Mouse (Mus musculus): ENCODE measurements around the gene Adamts17. TPM values are rescaled to one million over a fixed set of nuclear protein-coding genes. Genes with fewer than 3 reads are reported as not detected.

Gene Adamts17
- polyA plus RNA-seq, 1 experiment from 2014 or later = 1.6 TPM

DNA sequence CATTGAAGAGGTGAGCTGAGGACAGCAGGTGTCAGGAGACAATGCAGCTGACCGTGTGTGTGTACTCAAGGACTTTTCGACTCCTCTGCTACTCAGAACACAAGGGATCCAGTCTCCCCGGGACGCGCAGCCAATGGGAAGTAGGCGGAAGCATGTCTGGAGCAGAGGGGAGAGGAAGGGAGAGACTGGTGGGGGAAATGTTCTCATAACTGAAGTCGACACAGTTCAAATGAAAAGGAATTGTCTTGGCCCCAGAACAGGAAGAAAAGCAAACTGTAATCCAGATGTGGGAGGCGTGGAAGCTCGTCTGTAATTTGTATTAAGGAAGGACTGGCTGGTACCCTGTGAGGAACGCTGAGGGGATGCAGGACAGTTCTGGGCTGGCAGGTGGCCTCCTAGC lies 135.3 kb downstream of the Adamts17 start:
- Histone ChIP-seq H3K27me3 (replicated peaks; ENCODE audit: control insufficient read depth, insufficient read depth, low read length) (no peaks in the 10 kb centered on the region), H3K4me2 (replicated peaks; ENCODE audit: low read depth) (no peak overlapping the region)
- no peak for ATAC-seq

DNA sequence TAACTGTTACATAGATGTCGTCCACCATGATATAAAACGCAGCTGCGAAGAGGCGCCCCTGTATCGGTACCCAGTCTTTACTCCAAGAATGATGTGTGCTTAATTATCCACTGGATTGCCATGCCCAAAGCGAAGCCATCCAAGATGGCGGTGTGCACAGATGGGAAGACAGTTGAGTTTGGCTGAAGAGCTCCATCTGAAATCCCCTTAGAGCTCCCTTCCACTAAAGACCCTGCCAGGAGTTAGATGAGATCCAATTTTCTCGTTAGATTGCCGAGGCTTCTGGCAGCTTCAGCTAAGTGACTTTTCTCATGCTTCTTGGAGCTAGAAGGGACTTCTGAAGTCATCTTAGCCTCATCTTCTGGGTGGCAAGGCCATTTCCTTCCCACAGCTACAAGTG lies 136.8 kb downstream of the Adamts17 start:
- no peak for TF ChIP-seq CTCF (IDR thresholded peaks at IDR 0.05; ENCODE audit: low read depth)
- Histone ChIP-seq H3K9me3 (ENCODE audit: control insufficient read depth) (no peaks in the 10 kb centered on the region), H3K4me1 (replicated peaks; ENCODE audit: control insufficient read depth, insufficient read depth, low read length) (no peaks in the 10 kb centered on the region), H3K27me3 (replicated peaks; ENCODE audit: control insufficient read depth, insufficient read depth, low read length) (no peaks in the 10 kb centered on the region), H3K27ac (ENCODE audit: low read depth, low read length) (no peak overlapping the region), H3K9ac (ENCODE audit: low read depth, low read length) (no peak overlapping the region), H3K4me2 (replicated peaks; ENCODE audit: low read depth) (no peak overlapping the region), H3K36me3 (ENCODE audit: control insufficient read depth, insufficient read depth) (no peaks in the 10 kb centered on the region), H3K4me3 (ENCODE audit: low read depth, low read length) (no peak overlapping the region)
- 90% methylated on average over 9 of the region's 9 CpGs for WGBS
- no peak for ATAC-seq

More for the DNA sequence above, 135.3 kb downstream of the Adamts17 start:
- TF ChIP-seq CTCF (IDR thresholded peaks at IDR 0.05; ENCODE audit: low read depth) = no peak
- no peaks in the 10 kb centered on the region for H3K4me1 ChIP-seq (replicated peaks; ENCODE audit: control insufficient read depth, insufficient read depth, low read length)
- no peak overlapping the region for H3K27ac ChIP-seq (ENCODE audit: low read depth, low read length)
- 60% methylated on average over 10 of the region's 10 CpGs for WGBS
- no peak overlapping the region for H3K4me3 ChIP-seq (ENCODE audit: low read depth, low read length)
- no peaks in the 10 kb centered on the region for H3K9me3 ChIP-seq (ENCODE audit: control insufficient read depth)
- H3K9ac ChIP-seq (ENCODE audit: low read depth, low read length) = no peak overlapping the region
- no peaks in the 10 kb centered on the region for H3K36me3 ChIP-seq (ENCODE audit: control insufficient read depth, insufficient read depth)

DNA sequence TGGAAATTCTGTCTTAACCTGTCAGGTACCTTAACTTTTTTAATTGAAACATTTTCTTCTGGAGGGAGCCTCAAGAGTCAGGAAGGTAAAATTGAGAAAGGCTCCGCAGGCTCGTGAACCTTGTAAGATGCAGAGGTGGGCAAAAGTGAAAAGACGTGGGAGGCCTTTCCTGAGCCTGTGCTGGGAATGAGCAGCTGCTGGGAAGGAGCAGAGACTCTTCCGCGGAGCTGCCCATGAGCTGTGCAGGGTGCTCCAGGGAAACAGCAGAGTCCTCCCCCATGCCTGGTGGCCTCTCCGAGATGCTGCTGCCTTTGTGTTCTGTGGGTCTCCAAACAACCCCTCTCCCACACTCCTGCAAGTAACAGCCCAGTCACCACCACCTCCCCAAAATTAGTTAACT lies 142.1 kb downstream of the Adamts17 start:
- Histone ChIP-seq H3K36me3 (ENCODE audit: control insufficient read depth, insufficient read depth) (no peaks in the 10 kb centered on the region), H3K27ac (ENCODE audit: low read depth, low read length) (no peak overlapping the region), H3K9ac (ENCODE audit: low read depth, low read length) (no peak overlapping the region), H3K27me3 (replicated peaks; ENCODE audit: control insufficient read depth, insufficient read depth, low read length) (no peaks in the 10 kb centered on the region), H3K4me1 (replicated peaks; ENCODE audit: control insufficient read depth, insufficient read depth, low read length) (no peaks in the 10 kb centered on the region), H3K4me2 (replicated peaks; ENCODE audit: low read depth) (no peak overlapping the region), H3K9me3 (ENCODE audit: control insufficient read depth) (no peaks in the 10 kb centered on the region), H3K4me3 (ENCODE audit: low read depth, low read length) (no peak overlapping the region)
- no peak for TF ChIP-seq CTCF (IDR thresholded peaks at IDR 0.05; ENCODE audit: low read depth)
- 77% methylated on average over 6 of the region's 6 CpGs for WGBS
- no peak for ATAC-seq

DNA sequence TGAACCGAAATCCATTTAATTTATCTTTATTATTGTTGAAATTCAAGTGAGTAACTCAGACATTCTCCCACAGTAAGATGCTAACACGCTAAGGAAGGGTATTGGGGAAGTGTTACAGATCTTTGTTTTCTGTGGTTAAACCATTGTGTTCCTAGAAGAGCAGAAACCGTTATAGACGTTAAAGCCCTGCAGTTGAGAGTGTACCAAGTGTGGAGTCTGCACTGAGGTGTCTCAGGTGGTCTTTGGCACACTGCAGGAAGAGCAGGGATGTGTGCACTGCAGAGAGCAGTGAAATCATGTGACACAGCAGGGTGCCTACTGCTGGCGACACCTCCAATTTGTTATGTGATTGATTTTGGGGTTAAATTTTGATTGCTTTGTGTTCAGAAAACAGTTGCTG lies 142.5 kb downstream of the Adamts17 start:
- no peaks in the 10 kb centered on the region for H3K27me3 ChIP-seq (replicated peaks; ENCODE audit: control insufficient read depth, insufficient read depth, low read length)
- no peaks in the 10 kb centered on the region for H3K4me1 ChIP-seq (replicated peaks; ENCODE audit: control insufficient read depth, insufficient read depth, low read length)
- 80% methylated on average over 5 of the region's 5 CpGs for WGBS
- no peak for ATAC-seq
- H3K36me3 ChIP-seq (ENCODE audit: control insufficient read depth, insufficient read depth) = no peaks in the 10 kb centered on the region
- H3K4me2 ChIP-seq (replicated peaks; ENCODE audit: low read depth) = no peak overlapping the region
- no peak overlapping the region for H3K27ac ChIP-seq (ENCODE audit: low read depth, low read length)
- H3K4me3 ChIP-seq (ENCODE audit: low read depth, low read length) = no peak overlapping the region
- no peak overlapping the region for H3K9ac ChIP-seq (ENCODE audit: low read depth, low read length)
- no peaks in the 10 kb centered on the region for H3K9me3 ChIP-seq (ENCODE audit: control insufficient read depth)
- TF ChIP-seq CTCF (IDR thresholded peaks at IDR 0.05; ENCODE audit: low read depth) = no peak

DNA sequence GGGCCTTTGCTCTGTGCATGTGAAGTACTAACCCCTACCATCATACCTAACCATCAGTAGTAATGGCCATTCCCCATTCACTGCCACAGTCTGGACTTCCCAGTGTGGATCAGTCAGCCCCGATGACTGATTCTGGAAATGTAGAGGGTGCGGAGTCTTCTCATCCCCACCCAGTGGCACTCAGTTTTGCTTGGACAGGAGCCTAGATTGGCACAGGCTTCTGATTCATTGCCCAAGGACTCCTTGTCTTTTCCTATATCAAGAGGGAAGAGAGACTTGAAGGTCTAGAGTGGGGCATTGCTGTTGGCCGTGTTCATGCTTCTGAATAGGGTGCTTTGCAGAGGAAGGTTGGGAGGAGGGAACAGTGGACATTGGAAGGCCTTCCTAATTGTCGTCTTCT lies 148.1 kb downstream of the Adamts17 start:
- Histone ChIP-seq H3K9me3 (ENCODE audit: control insufficient read depth) (no peaks in the 10 kb centered on the region), H3K9ac (ENCODE audit: low read depth, low read length) (no peak overlapping the region), H3K27ac (ENCODE audit: low read depth, low read length) (no peak overlapping the region), H3K4me2 (replicated peaks; ENCODE audit: low read depth) (no peak overlapping the region), H3K4me3 (ENCODE audit: low read depth, low read length) (no peak overlapping the region), H3K27me3 (replicated peaks; ENCODE audit: control insufficient read depth, insufficient read depth, low read length) (no peaks in the 10 kb centered on the region), H3K4me1 (replicated peaks; ENCODE audit: control insufficient read depth, insufficient read depth, low read length) (no peaks in the 10 kb centered on the region), H3K36me3 (ENCODE audit: control insufficient read depth, insufficient read depth) (no peaks in the 10 kb centered on the region)
- no peak for ATAC-seq
- no peak for TF ChIP-seq CTCF (IDR thresholded peaks at IDR 0.05; ENCODE audit: low read depth)
- 96% methylated on average over 4 of the region's 4 CpGs for WGBS

DNA sequence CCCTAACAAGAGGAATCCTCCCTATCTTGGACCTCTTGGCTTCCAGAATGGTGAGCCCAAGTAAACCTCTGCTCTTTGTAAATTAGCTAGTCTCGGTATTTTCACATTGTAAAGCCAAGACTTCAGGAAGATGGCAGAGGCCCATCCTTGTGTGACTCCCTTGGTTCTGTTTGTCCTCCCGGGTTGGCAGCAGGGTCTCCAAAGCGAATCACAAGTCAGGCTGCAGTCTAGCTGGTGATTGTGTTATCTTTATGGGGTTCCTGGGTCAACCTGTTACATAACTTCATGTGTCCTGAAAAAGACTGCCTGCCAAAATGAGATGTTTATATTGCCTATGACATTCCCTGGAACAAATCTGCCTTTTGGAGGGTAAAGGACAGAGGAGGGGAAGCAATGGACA lies 148.9 kb downstream of the Adamts17 start:
- Histone ChIP-seq H3K36me3 (ENCODE audit: control insufficient read depth, insufficient read depth) (no peaks in the 10 kb centered on the region), H3K9ac (ENCODE audit: low read depth, low read length) (no peak overlapping the region), H3K4me3 (ENCODE audit: low read depth, low read length) (no peak overlapping the region), H3K9me3 (ENCODE audit: control insufficient read depth) (no peaks in the 10 kb centered on the region), H3K4me2 (replicated peaks; ENCODE audit: low read depth) (no peak overlapping the region), H3K4me1 (replicated peaks; ENCODE audit: control insufficient read depth, insufficient read depth, low read length) (no peaks in the 10 kb centered on the region), H3K27ac (ENCODE audit: low read depth, low read length) (no peak overlapping the region), H3K27me3 (replicated peaks; ENCODE audit: control insufficient read depth, insufficient read depth, low read length) (no peaks in the 10 kb centered on the region)
- no peak for TF ChIP-seq CTCF (IDR thresholded peaks at IDR 0.05; ENCODE audit: low read depth)
- 76% methylated on average over 3 of the region's 3 CpGs for WGBS
- no peak for ATAC-seq
